Mouse (Mus musculus) ES-E14 (cell line): ENCODE data around the gene Sele.

Experiments
- CHD2 ChIP-seq: IDR thresholded peaks from 2 replicates; pipeline ENCODE4 v1.6.1; 2014; ENCODE audit warnings: mild to moderate bottlenecking, low read depth, low read length, inconsistent platforms
- HCFC1 ChIP-seq: IDR thresholded peaks from 2 replicates; pipeline ENCODE4 v1.6.1; 2012; ENCODE audit warnings: low read length, inconsistent platforms, borderline replicate concordance; ENCODE audit not compliant: insufficient read depth
- MAFK ChIP-seq: IDR thresholded peaks from 2 replicates; pipeline ENCODE4 v1.6.1; 2014; ENCODE audit warnings: mild to moderate bottlenecking, low read depth, low read length, inconsistent platforms; ENCODE audit not compliant: insufficient read depth
- ZC3H11A ChIP-seq: IDR thresholded peaks from 2 replicates; pipeline ENCODE4 v1.6.1; 2012; ENCODE audit warnings: low read depth, mild to moderate bottlenecking, inconsistent platforms, low read length, borderline replicate concordance
- ZNF384 ChIP-seq: IDR thresholded peaks from 2 replicates; pipeline ENCODE4 v1.6.1; 2012; ENCODE audit warnings: low read depth, low read length, inconsistent platforms

- TF ChIP-seq CHD2 (no peak), MAFK (no peak), HCFC1 (no peak), ZC3H11A (no peak), ZNF384 (no peak)
Measured at GRCm38 (mm10) chr1:164025685-164026084, 22.3 kb upstream of the Sele start.
